Mouse (Mus musculus) forebrain, embryonic 14.5 days (tissue): Measurements from ENCODE around the gene Ppp1r3c. TPM values are rescaled to one million over a fixed set of nuclear protein-coding genes. Genes with fewer than 3 reads are reported as not detected.

ENCODE experiments used
- ATAC-seq: fragments of 200-750 bp; cut with Nextera tagmentation; 2 replicates; pipeline ENCODE4 v1.8.0; 2017; ENCODE audit warnings: mild to moderate bottlenecking, moderate library complexity
- DNase-seq: peaks from one replicate; pipeline ENCODE4 v3.0.0-alpha.2; 2015; ENCODE audit warnings: low spot score
- H3K27ac ChIP-seq: fragments of 300-500 bp; sonication (generic); 2 replicates; pipeline ENCODE4 v1.5.1; 2014; ENCODE audit warnings: low read depth, mild to moderate bottlenecking, control low read depth, low read length, moderate library complexity
- H3K27me3 ChIP-seq: fragments of 300-500 bp; sonication (generic); replicated peaks from 2 replicates; pipeline ENCODE4 v1.6.1; 2014; ENCODE audit warnings: low read length, control low read depth, mixed read lengths; ENCODE audit not compliant: control insufficient read depth, insufficient read depth
- H3K36me3 ChIP-seq: fragments of 300-500 bp; sonication (generic); 2 replicates; pipeline ENCODE4 v1.6.1; 2014; ENCODE audit warnings: low read length, control low read depth; ENCODE audit not compliant: control insufficient read depth, insufficient read depth
- H3K4me1 ChIP-seq: fragments of 300-500 bp; sonication (generic); 2 replicates; pipeline ENCODE4 v1.6.1; 2014; ENCODE audit warnings: antibody characterized with exemption, low read length, control low read depth; ENCODE audit not compliant: control insufficient read depth, insufficient read depth
- H3K4me2 ChIP-seq: fragments of 300-500 bp; sonication (generic); 2 replicates; pipeline ENCODE4 v1.6.1; 2014; ENCODE audit warnings: mild to moderate bottlenecking, control low read depth, low read length
- H3K4me3 ChIP-seq: fragments of 300-500 bp; sonication (generic); 2 replicates; pipeline ENCODE4 v1.5.1; 2014; ENCODE audit warnings: low read depth, low read length, control low read depth
- H3K9ac ChIP-seq: fragments of 300-500 bp; sonication (generic); 2 replicates; pipeline ENCODE4 v1.6.1; 2014; ENCODE audit warnings: mild to moderate bottlenecking, low read length, control low read depth, moderate library complexity
- H3K9me3 ChIP-seq: fragments of 300-500 bp; sonication (generic); replicated peaks from 2 replicates; pipeline ENCODE4 v1.6.1; 2016; ENCODE audit warnings: low read length, control low read depth, mixed read lengths; ENCODE audit not compliant: control insufficient read depth
- WGBS: fragments of 180-500 bp; shearing (Covaris S2); extraction: QIAGEN DNeasy Blood & Tissue Kit; methylation state at CpG from one replicate; pipeline ENCODE4 v1.1.7; 2014; 5-methylcytosine and 5-hydroxymethylcytosine counted together
- polyA plus RNA-seq: library from polyadenylated mRNA; unstranded; fragments of >200 nt; fragmentation: Nextera tagmentation; extraction: Ambion mirVana; gene quantifications from 2 replicates; pipeline ENCODE4 v1.2.1, GENCODE M21; 2014

The Ppp1r3c gene
- polyA plus RNA-seq, 1 experiment from 2014 or later: 8.9 TPM

DNA sequence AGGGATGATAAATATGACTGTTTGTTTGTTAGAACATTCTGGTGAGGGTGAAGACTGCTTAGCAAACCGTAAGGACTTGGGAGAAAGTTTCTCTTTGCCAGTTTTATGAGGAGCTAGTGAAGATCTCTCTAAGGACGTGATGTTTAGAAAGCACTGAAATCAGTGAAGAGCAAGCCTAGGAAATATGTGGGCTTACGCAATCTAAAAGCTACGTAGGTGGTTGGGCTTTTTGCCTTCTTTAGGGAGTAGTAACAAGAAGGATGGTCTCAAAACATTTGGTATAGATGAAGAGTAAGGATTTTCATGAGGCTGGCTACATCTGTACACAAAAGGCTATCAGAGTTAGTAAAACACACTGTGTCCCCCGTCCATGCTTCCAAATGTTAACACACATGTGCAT is 28.0 kb upstream of the Ppp1r3c start:
- H3K9ac ChIP-seq: no peak overlapping the region
- H3K4me2 ChIP-seq: no peak overlapping the region
- H3K36me3 ChIP-seq: no peaks in the 10 kb centered on the region
- no peak overlapping the region for H3K27ac ChIP-seq
- no peaks in the 10 kb centered on the region for H3K27me3 ChIP-seq
- no peak for ATAC-seq
- no peaks in the 10 kb centered on the region for H3K4me1 ChIP-seq
- H3K9me3 ChIP-seq: no peaks in the 10 kb centered on the region
- DNase-seq: no peak
- 91% methylated on average over 5 of the region's 5 CpGs for WGBS
- no peak overlapping the region for H3K4me3 ChIP-seq

DNA sequence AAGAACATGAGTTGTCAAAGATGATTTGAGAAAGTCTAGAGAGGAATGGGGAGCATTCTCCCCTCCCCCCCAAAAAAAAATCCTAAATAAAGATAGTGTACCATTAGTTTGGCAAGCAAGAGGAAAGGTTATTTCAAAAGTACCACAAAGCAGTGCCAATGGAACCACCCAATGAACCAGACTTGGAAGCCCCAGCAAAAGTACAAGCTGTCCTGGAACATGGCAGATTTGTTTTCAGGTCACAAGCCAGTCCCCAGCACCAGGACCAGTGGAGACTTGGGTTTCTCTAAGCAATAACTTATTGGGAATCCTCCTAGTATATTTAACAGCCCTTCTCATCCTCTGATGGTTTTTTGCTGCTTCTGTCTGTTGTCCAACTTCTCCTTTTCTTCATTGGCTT is 12.5 kb upstream of the Ppp1r3c start:
- Histone ChIP-seq H3K27me3 (no peaks in the 10 kb centered on the region), H3K9me3 (no peaks in the 10 kb centered on the region), H3K36me3 (no peaks in the 10 kb centered on the region), H3K9ac (no peak overlapping the region), H3K4me3 (no peak overlapping the region), H3K4me1 (no peaks in the 10 kb centered on the region), H3K4me2 (no peak overlapping the region), H3K27ac (no peak overlapping the region)
- ATAC-seq (no peak), DNase-seq (no peak)

DNA sequence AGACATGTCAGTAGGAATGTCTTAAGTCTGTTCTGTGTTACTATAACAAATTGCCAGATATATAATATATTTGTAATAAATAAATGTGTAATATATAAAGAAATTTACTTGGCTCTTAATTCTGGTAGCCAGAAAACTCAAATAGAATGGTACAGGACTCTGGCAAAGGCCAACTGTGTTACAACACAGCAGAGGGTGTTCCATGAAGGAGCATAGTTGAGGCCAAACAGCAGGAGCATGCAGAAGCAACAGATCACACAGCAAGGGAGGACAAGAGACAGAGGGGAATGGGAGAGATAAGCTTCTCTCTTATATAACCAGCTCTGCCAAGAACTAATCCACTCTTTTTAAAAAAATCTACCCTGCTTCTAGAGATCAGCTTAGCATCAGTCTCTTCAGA is 5.9 kb upstream of the Ppp1r3c start:
- no peak for ATAC-seq
- H3K9ac ChIP-seq: no peak overlapping the region

GRCm38 (mm10) chr19:36739566-36740211 is 3.2 kb upstream of the Ppp1r3c start:
- Histone ChIP-seq H3K27me3 (no peaks in the 10 kb centered on the region), H3K36me3 (no peaks in the 10 kb centered on the region), H3K9ac (no peak overlapping the region), H3K27ac (no peak overlapping the region), H3K4me3 (no peak overlapping the region), H3K9me3 (no peaks in the 10 kb centered on the region), H3K4me2 (no peak overlapping the region), H3K4me1 (peaks cover 8% of the 10 kb centered on the region; the same call in 1 of the 2 replicates)
- DNase-seq: peak; percentile 38
- 55% methylated on average over 7 of the region's 7 CpGs for WGBS
- no peak for ATAC-seq

More for the DNA sequence above, 5.9 kb upstream of the Ppp1r3c start:
- Histone ChIP-seq H3K27me3 (no peaks in the 10 kb centered on the region), H3K27ac (no peak overlapping the region), H3K4me1 (no peaks in the 10 kb centered on the region), H3K36me3 (no peaks in the 10 kb centered on the region), H3K4me2 (no peak overlapping the region), H3K9me3 (no peaks in the 10 kb centered on the region), H3K4me3 (no peak overlapping the region)
- no peak for DNase-seq

DNA sequence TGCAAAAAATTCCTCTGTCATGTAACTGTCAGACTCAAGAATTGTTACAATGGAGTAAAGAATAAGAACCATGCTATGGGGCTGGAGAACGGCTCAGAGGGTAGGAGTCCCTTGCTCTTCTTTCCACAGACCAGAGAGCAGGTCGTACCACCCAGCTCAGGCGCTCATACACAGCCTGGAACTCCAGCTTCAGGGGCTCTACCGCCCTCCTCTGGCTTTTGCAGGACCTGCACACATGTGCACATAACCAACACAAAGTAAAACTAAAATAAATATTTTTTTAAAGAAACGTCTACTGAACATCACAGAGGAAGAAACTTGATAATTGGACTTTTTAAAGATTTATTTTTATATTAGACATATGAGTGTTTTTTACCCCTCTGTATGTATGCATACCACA is 1.6 kb upstream of the Ppp1r3c start:
- ATAC-seq: no peak
- Histone ChIP-seq H3K27me3 (no peaks in the 10 kb centered on the region), H3K36me3 (no peaks in the 10 kb centered on the region), H3K4me2 (no peak overlapping the region), H3K4me1 (peaks cover 8% of the 10 kb centered on the region; the same call in 1 of the 2 replicates), H3K4me3 (no peak overlapping the region), H3K27ac (no peak overlapping the region), H3K9ac (no peak overlapping the region), H3K9me3 (no peaks in the 10 kb centered on the region)
- DNase-seq: no peak
- 79% methylated on average over 5 of the region's 5 CpGs for WGBS

DNA sequence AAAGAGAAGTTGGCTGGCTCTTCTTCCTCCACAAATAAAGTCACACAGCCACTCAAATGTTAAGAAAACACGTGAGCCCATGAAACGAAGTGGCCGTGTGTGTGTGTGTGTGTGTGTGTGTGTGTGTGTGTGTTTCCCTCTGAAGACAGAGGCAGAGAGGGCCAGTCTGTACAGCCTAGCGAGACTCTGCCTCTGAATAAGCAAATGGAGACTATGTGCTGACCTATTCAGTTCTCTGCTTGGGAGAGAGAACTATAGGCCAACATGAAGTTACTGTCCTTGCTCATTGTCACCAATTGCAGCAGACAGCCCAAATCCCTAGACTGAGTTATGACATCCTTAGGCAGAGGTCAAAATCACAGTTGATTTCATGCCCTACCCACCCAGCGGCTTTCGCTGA is 634 bp upstream of the Ppp1r3c start:
- Histone ChIP-seq H3K4me3 (peak overlapping the region; percentile 49), H3K9me3 (no peaks in the 10 kb centered on the region), H3K9ac (peak overlapping the region; percentile 71), H3K27me3 (no peaks in the 10 kb centered on the region), H3K4me2 (peak overlapping the region; percentile 88), H3K36me3 (no peaks in the 10 kb centered on the region), H3K4me1 (peaks cover 8% of the 10 kb centered on the region; the same call in 1 of the 2 replicates), H3K27ac (no peak overlapping the region)
- no peak for DNase-seq
- ATAC-seq: peak; percentile 44
- WGBS: 43% methylated on average over 6 of the region's 6 CpGs

DNA sequence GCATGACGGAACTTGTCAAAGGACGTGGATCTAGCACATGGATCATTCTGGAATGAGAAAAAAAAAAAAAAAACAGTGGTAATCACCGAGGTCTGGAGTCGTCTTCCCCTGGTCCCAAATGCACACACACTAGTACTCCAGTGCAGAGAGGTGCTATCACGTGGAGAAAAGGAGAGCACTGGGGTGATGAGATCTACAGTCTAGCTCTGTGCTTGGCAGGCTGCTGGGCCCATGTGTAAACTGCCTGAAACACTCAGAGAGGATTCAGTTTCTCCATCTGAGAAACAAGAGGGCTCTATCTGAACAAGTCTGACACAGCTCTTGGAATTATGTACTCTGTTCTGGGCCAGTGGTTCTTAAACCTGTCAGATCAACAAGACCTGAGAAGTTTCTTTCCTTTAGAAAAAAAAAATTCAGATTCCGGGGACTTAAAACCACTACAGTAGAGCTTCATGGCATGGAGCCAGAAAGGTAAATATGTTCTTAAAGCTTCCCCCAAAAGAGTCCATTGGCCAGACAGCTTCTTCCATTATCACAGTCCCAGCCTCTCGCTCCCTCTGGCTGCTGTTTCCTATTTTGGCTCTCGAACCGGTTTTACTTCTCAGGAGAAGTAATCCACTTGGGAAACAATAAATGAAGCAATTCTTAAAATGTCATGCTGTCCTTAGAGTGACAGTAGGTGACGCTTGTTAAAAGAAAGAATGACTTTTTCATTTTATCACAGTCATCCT is 2.0 kb downstream of the Ppp1r3c start:
- no peak overlapping the region for H3K4me3 ChIP-seq
- no peaks in the 10 kb centered on the region for H3K27me3 ChIP-seq
- H3K4me1 ChIP-seq: peaks cover 8% of the 10 kb centered on the region; the same call in 1 of the 2 replicates
- DNase-seq (no peak), ATAC-seq (no peak)
- no peak overlapping the region for H3K27ac ChIP-seq
- no peak overlapping the region for H3K4me2 ChIP-seq
- 85% methylated on average over 10 of the region's 10 CpGs for WGBS
- no peak overlapping the region for H3K9ac ChIP-seq
- no peaks in the 10 kb centered on the region for H3K36me3 ChIP-seq
- no peaks in the 10 kb centered on the region for H3K9me3 ChIP-seq

GRCm38 (mm10) chr19:36733191-36733943 is 3.1 kb downstream of the Ppp1r3c start:
- Histone ChIP-seq H3K36me3 (no peaks in the 10 kb centered on the region), H3K27ac (no peak overlapping the region), H3K4me3 (no peak overlapping the region), H3K27me3 (no peaks in the 10 kb centered on the region), H3K9me3 (no peaks in the 10 kb centered on the region), H3K4me1 (peaks cover 8% of the 10 kb centered on the region; the same call in 1 of the 2 replicates), H3K9ac (no peak overlapping the region), H3K4me2 (no peak overlapping the region)
- DNase-seq (no peak), ATAC-seq (no peak)
- WGBS: 97% methylated on average over 16 of the region's 16 CpGs

GRCm38 (mm10) chr19:36731310-36731709 is 5.1 kb downstream of the Ppp1r3c start:
- no peak overlapping the region for H3K4me3 ChIP-seq
- no peak for DNase-seq
- H3K36me3 ChIP-seq: no peaks in the 10 kb centered on the region
- peaks cover 4% of the 10 kb centered on the region; the same call in 1 of the 2 replicates for H3K4me1 ChIP-seq
- no peaks in the 10 kb centered on the region for H3K27me3 ChIP-seq
- ATAC-seq: no peak
- 93% methylated on average over 11 of the region's 11 CpGs for WGBS
- H3K9me3 ChIP-seq: no peaks in the 10 kb centered on the region
- no peak overlapping the region for H3K27ac ChIP-seq
- no peak overlapping the region for H3K4me2 ChIP-seq
- H3K9ac ChIP-seq: no peak overlapping the region
